In genomic region chr2:152766387-152767123, GRCm38 (mm10) we compare ENCODE assay signal across 8 mouse cellular contexts. TPM values are rescaled to one million over a fixed set of nuclear protein-coding genes. Genes with fewer than 3 reads are reported as not detected.
A peak's percentile ranks its signal among the peaks of the same experiment; 100 is the strongest.
DNase-seq lines count a peak whose midpoint lies in the region; ATAC-seq lines count a peak whose summit lies in the region.

No protein-coding gene starts in this region.

- H3K9me3 ChIP-seq in hindbrain, embryonic 15.5 days = no peaks in the 10 kb centered on the region

- WGBS in hindbrain, embryonic 15.5 days = 23% methylated on average over 25 of the region's 25 CpGs

- ATAC-seq in hindbrain, embryonic 15.5 days (ENCODE audit: low FRiP score, low read depth) = peak; percentile 43; the same call in 1 of the 2 replicates

- H3K36me3 ChIP-seq in hindbrain, embryonic 15.5 days = no peaks in the 10 kb centered on the region

- peaks cover 13% of the 10 kb centered on the region for H3K4me1 ChIP-seq in hindbrain, embryonic 15.5 days (replicated peaks)

- peak; percentile 81 for DNase-seq in WW6 (ENCODE audit: low read depth, low spot score)
- DNase-seq in cerebellum, postnatal 25 days = peak; percentile 91 to 95
- DNase-seq in gastrocnemius, adult 18-20 months (ENCODE audit: low spot score) = peak; percentile 92
- peak; percentile 84 to 98 for DNase-seq in layer of hippocampus, postnatal 25 days (ENCODE audit: extremely low spot score in 1 of 2, low spot score in 1 of 2)
- peak; percentile 99 for DNase-seq in lung, postnatal 14 days
- DNase-seq in right cerebral cortex, adult 18-20 months = peak; percentile 80
- DNase-seq in urinary bladder, adult 2 months (ENCODE audit: low spot score) = peak; percentile 89

- H3K4me2 ChIP-seq in hindbrain, embryonic 15.5 days = 0 out of 2 replicates have a peak overlapping the region, but pooled peaks have one; percentile 17

- no peak overlapping the region for H3K4me3 ChIP-seq in hindbrain, embryonic 15.5 days

- H3K27ac ChIP-seq in hindbrain, embryonic 15.5 days (replicated peaks) = no peak overlapping the region

- H3K27me3 ChIP-seq in hindbrain, embryonic 15.5 days = no peaks in the 10 kb centered on the region

- no peak overlapping the region for H3K9ac ChIP-seq in hindbrain, embryonic 15.5 days

RNA-seq across cellular contexts. Expression of gene Cox4i2, which starts 12.6 kb away (rescaled TPM):
- total RNA-seq in gastrocnemius, adult 18-20 months (2021) = 1 to 10 TPM; 2.6 to 3.5 TPM
- polyA plus RNA-seq in hindbrain, embryonic 15.5 days (2015; fragmentation: Nextera tagmentation; extraction: Ambion mirVana) = 6.3 TPM in 2 replicates
- 1 to 10 TPM; 2.0 to 2.7 TPM for total RNA-seq in layer of hippocampus, postnatal 25 days (2021)
- 9.6 and 10.0 TPM in 2 replicates for polyA plus RNA-seq in urinary bladder, adult 2 months (2012; rRNA removed)

RNA-seq across cellular contexts. Expression of gene Id1, which starts 30.5 kb away (rescaled TPM):
- 10 to 100 TPM; 16.0 to 28.5 TPM for total RNA-seq in gastrocnemius, adult 18-20 months (2021)
- polyA plus RNA-seq in hindbrain, embryonic 15.5 days (2015; fragmentation: Nextera tagmentation; extraction: Ambion mirVana) = 55.3 and 57.5 TPM in 2 replicates
- 10 to 100 TPM; 19.6 to 22.4 TPM for total RNA-seq in layer of hippocampus, postnatal 25 days (2021)
- polyA plus RNA-seq in urinary bladder, adult 2 months (2012; rRNA removed) = 416 and 633 TPM in 2 replicates
